Mouse (Mus musculus) layer of hippocampus, postnatal 10 days (tissue): Measurements from ENCODE around the gene Ntrk2. TPM values are rescaled to one million over a fixed set of nuclear protein-coding genes. Genes with fewer than 3 reads are reported as not detected.

Experiments
- DNase-seq, 2 experiments: peaks; one replicate each; pipeline ENCODE4 v3.0.0; 2021; ENCODE audit warnings: low spot score in 2 of 2
- total RNA-seq, 2 experiments: library from RNA; stranded (reverse); gene quantifications; 2 replicates each; pipeline ENCODE4 v1.2.3; 2021

The Ntrk2 gene
- total RNA-seq, 2 experiments from 2014 or later, result 248 to 268 TPM

- DNase-seq, result no peak
Measured at GRCm38 (mm10) chr13:58923496-58923895, 117.1 kb downstream of the Ntrk2 start.

GRCm38 (mm10) chr13:58924486-58924885 is 118.1 kb downstream of the Ntrk2 start:
- DNase-seq, result no peak

GRCm38 (mm10) chr13:58927186-58927585 is 120.8 kb downstream of the Ntrk2 start:
- DNase-seq, result no peak

GRCm38 (mm10) chr13:58927656-58928226 is 121.4 kb downstream of the Ntrk2 start:
- no peak for DNase-seq

GRCm38 (mm10) chr13:58928668-58929436 is 122.5 kb downstream of the Ntrk2 start:
- no peak for DNase-seq

- no peak for DNase-seq
Measured at GRCm38 (mm10) chr13:58930161-58930560, 123.8 kb downstream of the Ntrk2 start.

- DNase-seq, result no peak
Measured at GRCm38 (mm10) chr13:58933126-58933525, 126.8 kb downstream of the Ntrk2 start.

- no peak for DNase-seq
Measured at GRCm38 (mm10) chr13:58934576-58935110, 128.3 kb downstream of the Ntrk2 start.

GRCm38 (mm10) chr13:58935956-58936495 is 129.7 kb downstream of the Ntrk2 start:
- no peak for DNase-seq

- DNase-seq, result no peak
Measured at GRCm38 (mm10) chr13:58937884-58938283, 131.5 kb downstream of the Ntrk2 start.

GRCm38 (mm10) chr13:58938464-58938863 is 132.1 kb downstream of the Ntrk2 start:
- peak in 1 of 2 experiments; percentile 46 for DNase-seq

- no peak for DNase-seq
Measured at GRCm38 (mm10) chr13:58940208-58940607, 133.8 kb downstream of the Ntrk2 start.

GRCm38 (mm10) chr13:58940798-58941197 is 134.4 kb downstream of the Ntrk2 start:
- no peak for DNase-seq

GRCm38 (mm10) chr13:58945781-58946180 is 139.4 kb downstream of the Ntrk2 start:
- no peak for DNase-seq

GRCm38 (mm10) chr13:58946589-58946988 is 140.2 kb downstream of the Ntrk2 start:
- no peak for DNase-seq

- no peak for DNase-seq
Measured at GRCm38 (mm10) chr13:58947056-58947455, 140.7 kb downstream of the Ntrk2 start.

GRCm38 (mm10) chr13:58954331-58954730 is 148.0 kb downstream of the Ntrk2 start:
- DNase-seq, result no peak

- DNase-seq, result no peak
Measured at GRCm38 (mm10) chr13:58954764-58955163, 148.4 kb downstream of the Ntrk2 start.

- DNase-seq, result no peak
Measured at GRCm38 (mm10) chr13:58955237-58955777, 148.9 kb downstream of the Ntrk2 start.

- DNase-seq, result no peak
Measured at GRCm38 (mm10) chr13:58958171-58958904, 152.0 kb downstream of the Ntrk2 start.

- DNase-seq, result no peak
Measured at GRCm38 (mm10) chr13:58960321-58960720, 154.0 kb downstream of the Ntrk2 start.
